Mouse (Mus musculus) lung, postnatal 4 days (tissue): ENCODE data around the gene S100a11.

Source experiments
- DNase-seq, 2 experiments: peaks; one replicate each; pipeline ENCODE4 v3.0.0; 2021

S100a11 gene

DNA sequence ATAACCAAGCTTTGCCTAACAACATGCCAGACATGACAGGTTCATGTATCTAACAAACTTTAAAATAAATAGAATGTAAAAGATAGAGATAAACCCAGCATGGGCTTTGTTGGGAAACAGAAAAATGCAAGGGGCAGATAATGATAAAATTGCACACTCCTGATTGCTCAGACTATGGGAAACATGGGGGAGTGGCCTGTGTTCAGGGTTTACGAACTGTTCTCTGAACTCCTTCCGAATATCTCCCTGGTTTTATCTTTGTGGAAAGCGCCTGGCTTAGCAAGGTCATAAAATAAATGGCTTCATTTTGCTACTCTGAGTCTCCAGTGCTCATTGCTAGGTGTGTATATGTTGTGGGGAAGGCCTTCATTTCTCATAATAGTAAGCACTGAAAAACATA, 46.6 kb downstream of the S100a11 start:
- DNase-seq = no peak

DNA sequence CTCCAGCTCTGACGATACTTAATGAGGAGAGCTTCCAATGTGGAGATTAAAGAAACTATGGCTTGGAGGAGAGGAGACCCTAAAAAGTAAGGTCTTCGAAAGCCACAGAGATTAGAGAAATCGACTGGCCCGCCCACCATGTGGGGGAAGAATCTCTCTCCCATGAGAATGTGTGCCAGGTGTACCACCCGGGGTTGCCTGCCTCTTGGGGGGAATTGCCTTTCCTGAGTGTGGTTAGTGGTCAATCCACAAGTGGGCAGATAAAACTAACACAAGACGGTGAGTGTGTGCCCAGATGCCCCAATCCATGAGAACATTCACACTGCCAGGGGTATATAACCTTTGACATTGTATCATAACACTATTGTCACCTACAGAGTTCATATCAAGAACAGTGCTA, 47.4 kb downstream of the S100a11 start:
- DNase-seq = no peak

DNA sequence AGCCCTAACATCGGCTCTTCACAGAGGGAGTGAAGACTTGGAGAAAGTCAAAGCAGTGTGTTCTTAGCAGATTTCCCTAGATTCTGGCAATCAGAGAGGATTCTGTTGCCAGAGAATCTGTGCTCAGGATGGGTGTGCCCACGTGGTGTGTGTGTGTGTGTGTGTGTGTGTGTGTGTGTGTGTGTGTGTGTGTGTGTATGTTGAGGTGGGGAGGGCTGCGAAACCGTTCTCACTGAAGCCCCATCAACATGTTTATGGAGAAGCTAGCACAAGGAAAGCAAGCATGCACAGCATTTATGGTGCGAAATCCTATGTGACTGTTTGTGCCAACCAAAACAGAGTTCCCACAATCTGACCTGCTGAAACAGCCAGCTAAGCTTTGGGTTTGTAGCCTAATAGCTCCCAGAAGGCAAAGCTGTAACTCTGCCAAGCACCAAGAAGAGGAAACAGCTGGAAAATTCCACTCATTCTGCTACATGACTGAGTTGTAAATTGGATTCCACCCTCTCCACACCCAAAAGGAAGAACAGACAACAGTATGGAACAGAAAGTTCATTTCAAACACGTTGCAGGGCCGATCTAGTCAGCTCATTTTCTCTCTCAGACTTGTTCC, 48.2 kb downstream of the S100a11 start:
- DNase-seq = peak; percentile 48 to 54

DNA sequence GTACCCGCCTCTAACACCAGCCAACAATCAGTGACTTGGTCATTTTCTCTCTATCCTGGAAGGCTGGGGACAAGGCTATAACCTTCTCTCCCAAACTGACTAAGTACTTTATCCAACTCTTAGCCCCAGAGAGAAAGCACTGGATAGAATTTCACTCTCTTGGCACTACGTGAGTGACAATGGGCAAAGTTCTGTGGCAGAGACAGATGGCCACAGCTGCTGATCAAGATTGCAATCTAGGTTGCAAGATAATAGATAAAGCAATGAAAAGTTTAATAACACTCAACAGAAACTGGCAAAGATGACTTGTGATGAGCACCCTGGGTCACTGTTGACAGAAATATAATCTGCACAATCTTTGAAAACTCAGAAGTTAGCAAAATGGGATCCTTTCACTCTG, 48.8 kb downstream of the S100a11 start:
- no peak for DNase-seq

DNA sequence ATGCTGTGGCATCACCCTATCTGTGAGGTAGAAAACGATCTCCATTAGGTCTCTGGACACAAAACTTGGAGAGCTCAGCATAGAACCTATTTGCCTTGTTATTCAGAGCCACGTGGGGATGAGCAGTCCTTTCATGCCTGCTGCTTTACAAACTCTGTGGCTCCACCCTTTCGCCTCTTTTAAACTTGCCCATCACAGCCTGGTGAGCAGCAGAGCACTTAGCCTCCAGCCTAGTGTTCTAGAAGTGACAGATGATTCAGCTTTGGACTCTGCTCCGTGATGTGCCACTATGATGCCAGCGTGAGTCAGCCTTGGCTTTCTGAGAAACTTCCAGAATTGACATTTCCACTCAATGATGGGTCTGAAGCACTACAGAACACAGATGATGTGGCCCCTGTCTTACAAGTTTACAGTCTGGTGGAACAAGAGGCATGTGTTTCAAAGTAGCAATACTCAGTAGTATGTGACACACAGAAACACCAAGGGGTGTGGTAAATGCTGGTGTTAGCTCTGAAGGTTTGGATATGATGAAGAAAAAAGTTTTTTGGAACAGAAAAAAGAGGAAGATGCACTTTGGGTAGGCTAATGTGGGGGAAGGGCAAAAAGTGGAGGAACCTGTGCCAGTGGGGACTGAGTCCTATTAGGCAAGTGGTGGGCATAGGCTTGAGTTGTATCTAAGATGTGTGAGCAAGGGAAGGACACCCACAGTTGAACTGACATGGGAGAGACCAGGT, 51.9 kb downstream of the S100a11 start:
- DNase-seq = no peak
